Comparison of ENCODE assay signal across 19 mouse cellular contexts in the genomic region with DNA sequence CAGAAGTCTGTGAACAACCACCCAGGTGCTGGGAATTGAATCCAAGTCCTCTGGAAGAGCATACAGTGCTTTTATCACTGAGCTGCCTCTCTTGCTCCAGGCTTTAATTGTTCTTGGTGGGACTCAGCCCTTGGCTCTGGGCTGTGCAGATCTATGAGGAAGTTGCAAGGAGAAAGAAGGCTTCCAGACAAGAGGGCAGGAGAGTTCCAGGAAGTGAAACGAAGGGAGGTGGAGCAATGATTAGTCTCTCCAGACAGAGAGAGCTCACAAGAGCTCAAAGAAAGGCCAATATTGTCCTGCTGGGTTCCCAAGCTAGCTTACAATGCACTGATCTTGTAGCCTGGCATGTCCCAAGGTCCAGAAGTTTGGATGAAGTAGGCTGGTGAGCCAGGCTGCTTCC. TPM values are rescaled to one million over a fixed set of nuclear protein-coding genes. Genes with fewer than 3 reads are reported as not detected.
DNase-seq lines count a peak whose midpoint lies in the region; TF ChIP-seq lines count a peak whose summit lies in the region.
"Had no signal": no experiment of that assay in that cellular context is flagged by ENCODE, and none has a peak within 500 bp of the region (broad histone marks: within the 10 kb centered on the region; RNA-seq: fewer than 3 reads in every experiment).

No protein-coding gene starts in this region.

- TF ChIP-seq POLR2A in cerebellum, adult 2 months (IDR thresholded peaks at IDR 0.05; ENCODE audit: borderline replicate concordance, insufficient read depth, low read length): no peak
- no peak for TF ChIP-seq POLR2A in olfactory bulb, adult 2 months (IDR thresholded peaks at IDR 0.05; ENCODE audit: insufficient read depth, low read depth, low read length)

- H3K4me3 ChIP-seq in cerebellum, adult 2 months (replicated peaks; ENCODE audit: insufficient read depth, low read depth, low read length): no peak overlapping the region
- no peak overlapping the region for H3K4me3 ChIP-seq in olfactory bulb, adult 2 months (ENCODE audit: insufficient read depth, low read depth, low read length)
- H3K4me3 ChIP-seq: heart, embryonic 13.5 days; limb, embryonic 15.5 days; midbrain, embryonic 10.5 days; myocyte; stomach, embryonic 15.5 days had no signal

- WGBS in cerebellum, adult 2 months: 61% methylated on average over 1 of the region's 1 CpGs
- WGBS in olfactory bulb, adult 2 months: 33% methylated on average over 1 of the region's 1 CpGs

- TF ChIP-seq CTCF in cerebellum, adult 2 months (IDR thresholded peaks at IDR 0.05; ENCODE audit: borderline replicate concordance, insufficient read depth, low read depth, low read length): no peak
- no peak for TF ChIP-seq CTCF in olfactory bulb, adult 2 months (IDR thresholded peaks at IDR 0.05; ENCODE audit: insufficient read depth, low read depth, low read length)

- 0 out of 2 replicates have a peak overlapping the region, but pooled peaks have one; percentile 19 for H3K27ac ChIP-seq in cerebellum, adult 2 months (ENCODE audit: insufficient read depth, low read length)
- H3K27ac ChIP-seq in olfactory bulb, adult 2 months (ENCODE audit: insufficient read depth, low read depth, low read length): peak overlapping the region; percentile 42; the same call in 1 of the 2 replicates
- H3K27ac ChIP-seq: heart, embryonic 13.5 days; kidney, postnatal 0 days; limb, embryonic 15.5 days; midbrain, embryonic 10.5 days; stomach, embryonic 15.5 days had no signal

- DNase-seq in cerebellum, adult 2 months: no peak
- no peak for DNase-seq in cerebellum, adult 8-10 months
- peak; percentile 39 for DNase-seq in layer of hippocampus, adult 9-11 months
- no peak for DNase-seq in layer of hippocampus, adult 9-10 months (ENCODE audit: low spot score)
- DNase-seq in c-Kit-positive CD71-negative TER-119-negative erythroid progenitor cells, embryonic 14.5 days (ENCODE audit: low read depth): peak; percentile 22
- no peak for DNase-seq in ovary, postnatal 14 days (ENCODE audit: low spot score)
- DNase-seq in embryo, embryonic 10.5 days (ENCODE audit: low spot score): no peak
- DNase-seq: cerebellum, adult 9-10 months; gastrocnemius, postnatal 36 days; heart, postnatal 4 days; right cerebral cortex, postnatal 25 days; thymus, postnatal 14 days had no signal

- H3K4me1 ChIP-seq in cerebellum, adult 2 months (ENCODE audit: control insufficient read depth, insufficient read depth, low read length): peaks cover 63% of the 10 kb centered on the region
- H3K4me1 ChIP-seq in olfactory bulb, adult 2 months (ENCODE audit: control insufficient read depth, insufficient read depth, low read length): peaks cover 45% of the 10 kb centered on the region
- H3K4me1 ChIP-seq: stomach, embryonic 15.5 days had no signal

- H3K27me3 ChIP-seq in cerebellum, adult 2 months (ENCODE audit: control insufficient read depth, insufficient read depth, low read length): no peaks in the 10 kb centered on the region
- H3K27me3 ChIP-seq: heart, embryonic 13.5 days; limb, embryonic 15.5 days; stomach, embryonic 15.5 days had no signal

RNA-seq across cellular contexts. Expression of a gene that starts 27.4 kb away (rescaled TPM):
- polyA plus RNA-seq in cerebellum, adult 2 months (2012; rRNA removed): 65.4 and 72.7 TPM in 2 replicates
- polyA plus RNA-seq in olfactory bulb, adult 2 months (2012; ENCODE audit: insufficient read depth, insufficient read length, low replicate concordance, missing spikeins): not detected in 2 replicates

Comparison
In these comparisons a context has a peak if more than half of its experiments do, and no peak if none do; other contexts are left out.
1. DNase-seq: peak in layer of hippocampus, adult 9-11 months (single experiment) and c-Kit-positive CD71-negative TER-119-negative erythroid progenitor cells, embryonic 14.5 days (single experiment); none in cerebellum, adult 2 months (0 of 2), cerebellum, adult 8-10 months (single experiment), layer of hippocampus, adult 9-10 months (single experiment), ovary, postnatal 14 days (single experiment) and embryo, embryonic 10.5 days (single experiment).
2. RNA of a gene that starts 27.4 kb away (polyA plus RNA-seq): 65.4 to 72.7 TPM in cerebellum, adult 2 months; not detected in olfactory bulb, adult 2 months; every median in the first group is over 10 times any median in the second.